Mouse (Mus musculus) activated CD4-positive, CD25-positive, alpha-beta regulatory T cell, adult 9 weeks (primary cell): ENCODE data around the gene Klhl25. TPM values are rescaled to one million over a fixed set of nuclear protein-coding genes. Genes with fewer than 3 reads are reported as not detected.

ENCODE experiments used
- polyA plus RNA-seq: library from polyadenylated mRNA; unstranded; fragments of 100-300 nt; shearing (Covaris generic); gene quantifications from one replicate; pipeline ENCODE4 v1.2.1, GENCODE M21; 2017

Klhl25 gene
- 32.7 TPM for polyA plus RNA-seq

GRCm38 (mm10) chr7:75848115-75848775 lies at the start of gene Klhl25:
Gene Klhl25, plus strand, starts transcription at chr7:75848310.

